ENCODE assay signal across 8 mouse cellular contexts in genomic region chr5:67530957-67531356, GRCm38 (mm10).
A peak's percentile ranks its signal among the peaks of the same experiment; 100 is the strongest.
DNase-seq lines count a peak whose midpoint lies in the region; ATAC-seq and TF ChIP-seq lines count a peak whose summit lies in the region.

No protein-coding gene starts in this region.

- ATAC-seq in forebrain, embryonic 11.5 days (replicated peaks; ENCODE audit: low FRiP score), result no peak
- ATAC-seq in forebrain, embryonic 16.5 days, result no peak
- ATAC-seq in midbrain, postnatal 0 days (ENCODE audit: low FRiP score), result no peak
- no peak for ATAC-seq in midbrain, embryonic 16.5 days
- 0 out of 2 replicates have a peak, but pooled peaks have one; percentile 28 for ATAC-seq in lung, embryonic 16.5 days (ENCODE audit: low read depth)
- ATAC-seq in monocyte, adult 5-6 weeks (replicated peaks; ENCODE audit: insufficient number of reproducible peaks, low FRiP score, low TSS enrichment, poor library complexity, severe bottlenecking), result no peak

- no peak overlapping the region for H3K9ac ChIP-seq in forebrain, embryonic 11.5 days (ENCODE audit: low read length)
- no peak overlapping the region for H3K9ac ChIP-seq in forebrain, embryonic 16.5 days (replicated peaks; ENCODE audit: low read depth, low read length)
- no peak overlapping the region for H3K9ac ChIP-seq in midbrain, postnatal 0 days (replicated peaks; ENCODE audit: low read length, poor library complexity, severe bottlenecking)
- H3K9ac ChIP-seq in midbrain, embryonic 16.5 days (ENCODE audit: low read depth, low read length), result no peak overlapping the region
- no peak overlapping the region for H3K9ac ChIP-seq in lung, embryonic 16.5 days (ENCODE audit: low read length)

- peak; percentile 73 for TF ChIP-seq CTCF in midbrain, postnatal 0 days (IDR thresholded peaks at IDR 0.05)

- no peak overlapping the region for H3K4me3 ChIP-seq in forebrain, embryonic 11.5 days (ENCODE audit: low read depth, low read length)
- H3K4me3 ChIP-seq in forebrain, embryonic 16.5 days (replicated peaks; ENCODE audit: low read length), result no peak overlapping the region
- H3K4me3 ChIP-seq in midbrain, postnatal 0 days (ENCODE audit: low read depth, low read length), result no peak overlapping the region
- no peak overlapping the region for H3K4me3 ChIP-seq in midbrain, embryonic 16.5 days (ENCODE audit: low read depth, low read length)
- H3K4me3 ChIP-seq in lung, embryonic 16.5 days (ENCODE audit: low read length), result no peak overlapping the region

- no peak overlapping the region for H3K27ac ChIP-seq in forebrain, embryonic 11.5 days (ENCODE audit: low read depth, low read length)
- no peak overlapping the region for H3K27ac ChIP-seq in forebrain, embryonic 16.5 days (ENCODE audit: low read length)
- no peak overlapping the region for H3K27ac ChIP-seq in midbrain, postnatal 0 days (ENCODE audit: low read depth, low read length)
- H3K27ac ChIP-seq in midbrain, embryonic 16.5 days (ENCODE audit: low read length), result no peak overlapping the region
- H3K27ac ChIP-seq in lung, embryonic 16.5 days (ENCODE audit: low read length), result no peak overlapping the region

- peaks cover 5% of the 10 kb centered on the region for H3K4me1 ChIP-seq in forebrain, embryonic 11.5 days (replicated peaks; ENCODE audit: control insufficient read depth, insufficient read depth, low read length)
- peaks cover 8% of the 10 kb centered on the region for H3K4me1 ChIP-seq in forebrain, embryonic 16.5 days (replicated peaks; ENCODE audit: control insufficient read depth, insufficient read depth, low read length)
- no peaks in the 10 kb centered on the region for H3K4me1 ChIP-seq in midbrain, postnatal 0 days (ENCODE audit: insufficient read depth, low read length)
- H3K4me1 ChIP-seq in midbrain, embryonic 16.5 days (ENCODE audit: control insufficient read depth, insufficient read depth, low read length), result peaks cover 4% of the 10 kb centered on the region; the same call in 1 of the 2 replicates
- no peaks in the 10 kb centered on the region; the same call in 1 of the 2 replicates for H3K4me1 ChIP-seq in lung, embryonic 16.5 days (replicated peaks; ENCODE audit: control insufficient read depth, insufficient read depth, low read length)

- DNase-seq in forebrain, embryonic 11.5 days (ENCODE audit: low spot score), result peak; percentile 68
- DNase-seq in midbrain, postnatal 0 days (ENCODE audit: low spot score), result peak; percentile 38
- peak; percentile 70 for DNase-seq in embryo, embryonic 10.5 days (ENCODE audit: low spot score)
- DNase-seq in gastrocnemius, adult 8-10 months (ENCODE audit: low spot score in 2 of 2), result no peak

- peaks cover 2% of the 10 kb centered on the region; the same call in 1 of the 2 replicates for H3K27me3 ChIP-seq in forebrain, embryonic 11.5 days (ENCODE audit: control insufficient read depth, insufficient read depth, low read length)
- no peaks in the 10 kb centered on the region for H3K27me3 ChIP-seq in forebrain, embryonic 16.5 days (replicated peaks; ENCODE audit: control insufficient read depth, insufficient read depth, low read length)
- no peaks in the 10 kb centered on the region for H3K27me3 ChIP-seq in midbrain, postnatal 0 days (ENCODE audit: insufficient read depth, low read length)
- no peaks in the 10 kb centered on the region for H3K27me3 ChIP-seq in midbrain, embryonic 16.5 days (ENCODE audit: control insufficient read depth, insufficient read depth, low read depth, low read length)
- H3K27me3 ChIP-seq in lung, embryonic 16.5 days (ENCODE audit: control insufficient read depth, insufficient read depth, low read depth, low read length), result no peaks in the 10 kb centered on the region

- no peaks in the 10 kb centered on the region for H3K9me3 ChIP-seq in forebrain, embryonic 11.5 days (ENCODE audit: control insufficient read depth, low read length)
- H3K9me3 ChIP-seq in forebrain, embryonic 16.5 days (ENCODE audit: control insufficient read depth, low read length), result no peaks in the 10 kb centered on the region
- no peaks in the 10 kb centered on the region for H3K9me3 ChIP-seq in midbrain, postnatal 0 days (ENCODE audit: low read length)
- H3K9me3 ChIP-seq in midbrain, embryonic 16.5 days (replicated peaks; ENCODE audit: control insufficient read depth, low read length, poor library complexity, severe bottlenecking), result no peaks in the 10 kb centered on the region
- no peaks in the 10 kb centered on the region for H3K9me3 ChIP-seq in lung, embryonic 16.5 days (ENCODE audit: control insufficient read depth, low read length)

- H3K4me2 ChIP-seq in forebrain, embryonic 11.5 days (ENCODE audit: low read depth, low read length, severe bottlenecking), result no peak overlapping the region
- H3K4me2 ChIP-seq in forebrain, embryonic 16.5 days (ENCODE audit: low read length), result no peak overlapping the region
- no peak overlapping the region for H3K4me2 ChIP-seq in midbrain, postnatal 0 days (ENCODE audit: low read depth, low read length, poor library complexity, severe bottlenecking)
- no peak overlapping the region for H3K4me2 ChIP-seq in midbrain, embryonic 16.5 days (ENCODE audit: low read length)
- H3K4me2 ChIP-seq in lung, embryonic 16.5 days (ENCODE audit: low read depth, low read length), result no peak overlapping the region

- no peaks in the 10 kb centered on the region for H3K36me3 ChIP-seq in forebrain, embryonic 11.5 days (ENCODE audit: control insufficient read depth, insufficient read depth, low read length)
- H3K36me3 ChIP-seq in forebrain, embryonic 16.5 days (ENCODE audit: control insufficient read depth, insufficient read depth), result no peaks in the 10 kb centered on the region
- no peaks in the 10 kb centered on the region for H3K36me3 ChIP-seq in midbrain, postnatal 0 days (ENCODE audit: insufficient read depth, low read length)
- no peaks in the 10 kb centered on the region for H3K36me3 ChIP-seq in midbrain, embryonic 16.5 days (ENCODE audit: control insufficient read depth, insufficient read depth, low read length)
- H3K36me3 ChIP-seq in lung, embryonic 16.5 days (ENCODE audit: control insufficient read depth, insufficient read depth, low read length), result no peaks in the 10 kb centered on the region

- 36% methylated on average over 8 of the region's 8 CpGs for WGBS in forebrain, embryonic 11.5 days
- WGBS in forebrain, embryonic 16.5 days, result 35% methylated on average over 8 of the region's 8 CpGs
- 39% methylated on average over 8 of the region's 8 CpGs for WGBS in midbrain, postnatal 0 days
- WGBS in midbrain, embryonic 16.5 days, result 32% methylated on average over 8 of the region's 8 CpGs
- 30% methylated on average over 8 of the region's 8 CpGs for whole genome bisulfite sequencing in lung, embryonic 16.5 days

Comparison
In these comparisons a context has a peak if more than half of its experiments do, and no peak if none do; other contexts are left out.
1. DNase-seq: peak in forebrain, embryonic 11.5 days (single experiment), midbrain, postnatal 0 days (single experiment) and embryo, embryonic 10.5 days (single experiment); none in gastrocnemius, adult 8-10 months (0 of 2).